Mouse (Mus musculus) hindbrain, embryonic 11.5 days (tissue): ENCODE data around the gene D230025D16Rik. TPM values are rescaled to one million over a fixed set of nuclear protein-coding genes. Genes with fewer than 3 reads are reported as not detected.
"Not testable (repeated sequence)": the region's sequence is repeated elsewhere in the genome, so short reads cannot be mapped to it uniquely, and the experiment has no call there.

Experiments
- ATAC-seq: fragments of 200-750 bp; cut with Nextera tagmentation; 2 replicates; pipeline ENCODE4 v1.8.0; 2017; ENCODE audit warnings: mild to moderate bottlenecking, moderate TSS enrichment, moderate library complexity; ENCODE audit not compliant: low FRiP score
- DNase-seq: peaks from one replicate; pipeline ENCODE4 v3.0.0-alpha.2; 2015; ENCODE audit warnings: low spot score
- H3K27ac ChIP-seq: fragments of 300-500 bp; sonication (generic); 2 replicates; pipeline ENCODE4 v1.5.1; 2014; ENCODE audit warnings: mild to moderate bottlenecking, low read depth, low read length
- H3K27me3 ChIP-seq: fragments of 300-500 bp; sonication (generic); 2 replicates; pipeline ENCODE4 v1.6.1; 2014; ENCODE audit warnings: mild to moderate bottlenecking, low read length, moderate library complexity, mixed read lengths; ENCODE audit not compliant: control insufficient read depth, insufficient read depth
- H3K36me3 ChIP-seq: fragments of 300-500 bp; sonication (generic); 2 replicates; pipeline ENCODE4 v1.6.1; 2014; ENCODE audit warnings: mild to moderate bottlenecking, low read length, moderate library complexity, mixed read lengths; ENCODE audit not compliant: control insufficient read depth, insufficient read depth
- H3K4me1 ChIP-seq: fragments of 300-500 bp; sonication (generic); replicated peaks from 2 replicates; pipeline ENCODE4 v1.6.1; 2014; ENCODE audit warnings: low read length, mixed read lengths; ENCODE audit not compliant: control insufficient read depth, insufficient read depth
- H3K4me2 ChIP-seq: fragments of 300-500 bp; sonication (generic); replicated peaks from 2 replicates; pipeline ENCODE4 v1.6.1; 2014; ENCODE audit warnings: mild to moderate bottlenecking, low read depth, low read length
- H3K4me3 ChIP-seq: fragments of 300-500 bp; sonication (generic); 2 replicates; pipeline ENCODE4 v1.5.1; 2014; ENCODE audit warnings: low read depth, low read length
- H3K9ac ChIP-seq: fragments of 300-500 bp; sonication (generic); 2 replicates; pipeline ENCODE4 v1.6.1; 2014; ENCODE audit warnings: low read depth, low read length
- H3K9me3 ChIP-seq: fragments of 300-500 bp; sonication (generic); 2 replicates; pipeline ENCODE4 v1.6.1; 2016; ENCODE audit warnings: low read length; ENCODE audit not compliant: control insufficient read depth
- WGBS: fragments of 180-500 bp; shearing (Covaris S2); extraction: QIAGEN DNeasy Blood & Tissue Kit; methylation state at CpG from one replicate; pipeline ENCODE4 v1.1.7; 2014; 5-methylcytosine and 5-hydroxymethylcytosine counted together
- polyA plus RNA-seq: library from polyadenylated mRNA; unstranded; fragments of >200 nt; fragmentation: Nextera tagmentation; extraction: Ambion mirVana; gene quantifications from 2 replicates; pipeline ENCODE4 v1.2.1, GENCODE M21; 2014

The D230025D16Rik gene
- polyA plus RNA-seq, result 33.2 and 34.1 TPM in 2 replicates

- DNase-seq, result peak; percentile 98
- peak within 1 kb of the TSS; percentile 51 for H3K27ac ChIP-seq
- H3K4me3 ChIP-seq, result peak within 1 kb of the TSS; percentile 95
- peak within 1 kb of the TSS; percentile 89 for H3K9ac ChIP-seq
- peak within 1 kb of the TSS; percentile 76 for H3K4me2 ChIP-seq
- H3K27me3 ChIP-seq, result no peaks in the 10 kb centered on the region
- H3K4me1 ChIP-seq, result peaks cover 4% of the 10 kb centered on the region
- 4% methylated on average over 34 of the region's 34 CpGs for WGBS
- no peaks in the 10 kb centered on the region for H3K9me3 ChIP-seq
- ATAC-seq, result peak; percentile 95
- H3K36me3 ChIP-seq, result no peaks in the 10 kb centered on the region
Measured at GRCm38 (mm10) chr8:105224413-105225271, at the start of gene D230025D16Rik. D230025D16Rik (plus strand) TSS chr8:105225145.

- not testable (repeated sequence) for H3K4me3 ChIP-seq, H3K36me3 ChIP-seq, H3K27me3 ChIP-seq, H3K4me1 ChIP-seq, ATAC-seq, H3K4me2 ChIP-seq, H3K9me3 ChIP-seq, H3K9ac ChIP-seq, H3K27ac ChIP-seq, DNase-seq
- 97% methylated on average over 3 of the region's 3 CpGs for WGBS
Measured at GRCm38 (mm10) chr8:105175287-105175686, 49.7 kb upstream of the D230025D16Rik start.

DNA sequence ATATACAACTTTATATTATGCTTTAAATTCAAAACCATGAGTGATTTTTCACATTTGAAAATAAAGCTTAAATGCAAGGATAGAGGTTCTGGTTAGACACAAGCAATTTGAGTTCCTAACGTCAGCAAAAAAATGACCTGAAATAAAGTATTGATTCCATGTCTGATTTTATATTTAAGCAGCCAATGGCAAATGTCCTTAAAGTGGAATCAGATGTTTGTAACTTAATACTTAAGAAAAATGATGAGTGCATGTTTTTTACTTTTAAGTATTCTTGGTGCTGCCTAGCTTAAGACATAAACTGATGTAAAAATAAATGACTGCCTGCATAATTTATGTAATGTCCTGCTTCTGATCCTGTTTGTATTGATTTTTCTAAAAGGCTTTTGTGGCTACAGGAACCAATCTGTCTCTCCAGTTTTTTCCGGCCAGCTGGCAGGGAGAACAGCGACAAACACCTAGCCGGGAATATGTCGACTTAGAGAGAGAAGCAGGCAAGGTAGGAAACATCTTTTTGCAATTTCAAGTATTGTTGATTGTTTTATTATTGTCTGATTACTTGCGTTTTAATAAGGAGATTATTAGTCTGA lies 46.6 kb upstream of the D230025D16Rik start:
- no peak for DNase-seq
- no peaks in the 10 kb centered on the region for H3K4me1 ChIP-seq
- H3K4me3 ChIP-seq, result no peak overlapping the region

GRCm38 (mm10) chr8:105182201-105182600 lies 42.7 kb upstream of the D230025D16Rik start:
- ATAC-seq, result no peak
- no peaks in the 10 kb centered on the region for H3K4me1 ChIP-seq
- no peak overlapping the region for H3K9ac ChIP-seq
- no peak for DNase-seq
- no peak overlapping the region for H3K4me2 ChIP-seq
- H3K36me3 ChIP-seq, result no peaks in the 10 kb centered on the region
- H3K27me3 ChIP-seq, result no peaks in the 10 kb centered on the region
- no peak overlapping the region for H3K27ac ChIP-seq
- WGBS, result 71% methylated on average over 1 of the region's 1 CpGs
- H3K4me3 ChIP-seq, result no peak overlapping the region
- H3K9me3 ChIP-seq, result no peaks in the 10 kb centered on the region

More for the DNA sequence above, 46.6 kb upstream of the D230025D16Rik start:
- no peak for ATAC-seq
- Histone ChIP-seq H3K36me3 (peaks cover 2% of the 10 kb centered on the region; the same call in 1 of the 2 replicates), H3K4me2 (no peak overlapping the region), H3K9ac (no peak overlapping the region), H3K27me3 (no peaks in the 10 kb centered on the region), H3K27ac (no peak overlapping the region), H3K9me3 (no peaks in the 10 kb centered on the region)
- 89% methylated on average over 6 of the region's 6 CpGs for WGBS

DNA sequence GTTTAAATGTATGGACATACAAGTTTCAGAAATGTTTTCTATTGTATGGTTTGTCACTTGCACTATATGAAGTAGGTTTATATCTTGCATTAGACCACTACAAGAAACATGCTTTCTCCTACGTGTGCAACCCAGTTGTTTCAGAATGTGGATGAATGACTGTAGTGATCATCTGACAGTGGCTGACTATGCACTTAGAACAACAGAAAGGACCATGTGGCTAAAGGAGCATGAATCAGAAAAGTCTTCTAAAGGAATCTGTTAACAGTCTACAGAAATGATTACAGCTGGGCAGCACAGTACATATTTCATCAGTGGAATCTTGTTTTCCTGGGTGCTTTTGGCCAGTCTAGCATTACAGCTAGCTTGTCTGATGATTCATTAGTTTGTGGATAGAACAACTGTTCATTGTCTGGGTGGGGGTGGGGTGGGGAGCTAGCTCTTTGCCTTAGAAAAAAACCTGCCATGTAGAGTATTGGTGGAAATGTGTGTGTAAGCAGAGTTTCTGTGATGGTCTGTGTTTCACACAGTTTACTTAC lies 38.4 kb upstream of the D230025D16Rik start:
- no peak for ATAC-seq
- no peak overlapping the region for H3K9ac ChIP-seq
- no peaks in the 10 kb centered on the region for H3K4me1 ChIP-seq
- no peak overlapping the region for H3K4me2 ChIP-seq
- H3K36me3 ChIP-seq, result no peaks in the 10 kb centered on the region
- DNase-seq, result no peak
- no peaks in the 10 kb centered on the region for H3K9me3 ChIP-seq
- no peaks in the 10 kb centered on the region for H3K27me3 ChIP-seq
- H3K27ac ChIP-seq, result no peak overlapping the region
- no peak overlapping the region for H3K4me3 ChIP-seq
- 66% methylated on average over 1 of the region's 1 CpGs for WGBS

DNA sequence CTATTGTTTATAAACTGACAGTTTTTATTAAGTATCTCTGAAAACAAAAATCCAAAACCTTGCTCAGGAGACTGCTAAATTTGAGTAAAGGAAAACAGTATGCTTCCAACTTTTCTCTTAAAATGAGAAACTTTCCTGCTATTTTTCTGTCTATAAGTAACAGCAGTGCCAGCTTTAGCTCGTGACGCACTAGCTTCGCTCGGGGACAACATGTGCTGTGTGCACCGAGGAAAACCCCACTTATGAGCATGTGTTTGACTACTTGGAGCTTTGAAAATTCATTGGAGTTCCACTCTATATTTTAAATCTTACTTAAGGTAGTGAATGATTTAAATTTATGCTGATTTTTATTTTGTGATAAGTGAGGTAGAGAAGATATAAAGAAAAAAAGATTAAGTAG lies 32.8 kb upstream of the D230025D16Rik start:
- 94% methylated on average over 5 of the region's 5 CpGs for WGBS
- no peaks in the 10 kb centered on the region for H3K9me3 ChIP-seq
- DNase-seq (no peak), ATAC-seq (no peak)
- H3K4me1 ChIP-seq, result no peaks in the 10 kb centered on the region
- H3K4me3 ChIP-seq, result no peak overlapping the region
- H3K4me2 ChIP-seq, result no peak overlapping the region
- H3K27ac ChIP-seq, result no peak overlapping the region
- no peaks in the 10 kb centered on the region for H3K27me3 ChIP-seq
- no peak overlapping the region for H3K9ac ChIP-seq
- 0 out of 2 replicates have a peak, but pooled peaks cover 3% of the 10 kb centered on the region for H3K36me3 ChIP-seq

- H3K27ac ChIP-seq, result no peak overlapping the region
- no peak for ATAC-seq
- no peaks in the 10 kb centered on the region for H3K36me3 ChIP-seq
- H3K9me3 ChIP-seq, result no peaks in the 10 kb centered on the region
- H3K4me3 ChIP-seq, result no peak overlapping the region
- DNase-seq, result no peak
- H3K4me2 ChIP-seq, result no peak overlapping the region
- H3K4me1 ChIP-seq, result no peaks in the 10 kb centered on the region
- 82% methylated on average over 1 of the region's 1 CpGs for WGBS
- H3K27me3 ChIP-seq, result no peaks in the 10 kb centered on the region
- H3K9ac ChIP-seq, result no peak overlapping the region
Measured at GRCm38 (mm10) chr8:105205748-105206147, 19.2 kb upstream of the D230025D16Rik start.

GRCm38 (mm10) chr8:105206766-105207275 lies 18.1 kb upstream of the D230025D16Rik start:
- Histone ChIP-seq H3K36me3 (no peaks in the 10 kb centered on the region), H3K27ac (no peak overlapping the region), H3K4me1 (no peaks in the 10 kb centered on the region), H3K9ac (no peak overlapping the region), H3K27me3 (no peaks in the 10 kb centered on the region), H3K4me2 (no peak overlapping the region), H3K9me3 (no peaks in the 10 kb centered on the region), H3K4me3 (no peak overlapping the region)
- WGBS, result 85% methylated on average over 7 of the region's 7 CpGs
- DNase-seq (no peak), ATAC-seq (no peak)
